Mouse (Mus musculus) liver, postnatal 0 days (tissue): ENCODE data around the gene Esyt1. TPM values are rescaled to one million over a fixed set of nuclear protein-coding genes. Genes with fewer than 3 reads are reported as not detected.
"Not testable (repeated sequence)": the region's sequence is repeated elsewhere in the genome, so short reads cannot be mapped to it uniquely, and the experiment has no call there.

Experiments
- ATAC-seq: fragments of 200-750 bp; cut with Nextera tagmentation; 2 replicates; pipeline ENCODE4 v1.8.0; 2017; ENCODE audit warnings: mild to moderate bottlenecking, moderate library complexity
- DNase-seq: peaks from one replicate; pipeline ENCODE4 v3.0.0-alpha.2; 2016
- H3K27ac ChIP-seq: fragments of 300-500 bp; sonication (generic); 2 replicates; pipeline ENCODE4 v1.5.1; 2014; ENCODE audit warnings: antibody characterized with exemption, moderate library complexity, mild to moderate bottlenecking, low read depth
- H3K27me3 ChIP-seq: fragments of 300-500 bp; sonication (generic); 2 replicates; pipeline ENCODE4 v1.6.1; 2014; ENCODE audit warnings: low read length, control low read depth, mixed read lengths; ENCODE audit not compliant: insufficient read depth
- H3K36me3 ChIP-seq: fragments of 300-500 bp; sonication (generic); replicated peaks from 2 replicates; pipeline ENCODE4 v1.6.1; 2014; ENCODE audit warnings: mild to moderate bottlenecking, control low read depth, low read length, moderate library complexity, mixed read lengths; ENCODE audit not compliant: insufficient read depth
- H3K4me1 ChIP-seq: fragments of 300-500 bp; sonication (generic); 2 replicates; pipeline ENCODE4 v1.6.1; 2014; ENCODE audit warnings: antibody characterized with exemption, mild to moderate bottlenecking, control low read depth; ENCODE audit not compliant: insufficient read depth
- H3K4me2 ChIP-seq: fragments of 300-500 bp; sonication (generic); 2 replicates; pipeline ENCODE4 v1.6.1; 2014; ENCODE audit warnings: low read depth, mild to moderate bottlenecking, low read length, moderate library complexity, mixed read lengths
- H3K4me3 ChIP-seq: fragments of 300-500 bp; sonication (generic); 2 replicates; pipeline ENCODE4 v1.5.1; 2014; ENCODE audit warnings: low read depth, low read length
- H3K9ac ChIP-seq: fragments of 300-500 bp; sonication (generic); replicated peaks from 2 replicates; pipeline ENCODE4 v1.6.1; 2014; ENCODE audit warnings: mild to moderate bottlenecking, moderate library complexity
- H3K9me3 ChIP-seq: fragments of 300-500 bp; sonication (generic); 2 replicates; pipeline ENCODE4 v1.6.1; 2016; ENCODE audit warnings: mild to moderate bottlenecking, control low read depth, low read length, mixed read lengths
- CTCF ChIP-seq: sonication (generic); IDR thresholded peaks from 2 replicates; pipeline ENCODE4 v1.5.1; 2016; ENCODE audit warnings: antibody characterized with exemption, low read depth
- EP300 ChIP-seq: IDR thresholded peaks from 2 replicates; pipeline ENCODE4 v1.6.1; 2016; ENCODE audit warnings: antibody characterized with exemption, low read depth, mild to moderate bottlenecking
- WGBS: fragments of 180-500 bp; shearing (Covaris S2); extraction: QIAGEN DNeasy Blood & Tissue Kit; methylation state at CpG from one replicate; pipeline ENCODE4 v1.1.7; 2014; ENCODE audit not compliant: insufficient replicate concordance; 5-methylcytosine and 5-hydroxymethylcytosine counted together
- polyA plus RNA-seq: library from polyadenylated mRNA; unstranded; fragments of >200 nt; fragmentation: Nextera tagmentation; extraction: Ambion mirVana; gene quantifications from 2 replicates; pipeline ENCODE4 v1.2.1, GENCODE M21; 2015

Gene Esyt1
- polyA plus RNA-seq, 1 experiment from 2014 or later: 7.6 TPM

GRCm38 (mm10) chr10:128492633-128493311 lies 32.9 kb downstream of the Esyt1 start:
- Histone ChIP-seq H3K36me3 (peaks cover 41% of the 10 kb centered on the region), H3K4me3 (peak overlapping the region; percentile 89), H3K27ac (peak overlapping the region; percentile 98), H3K9me3 (no peaks in the 10 kb centered on the region), H3K9ac (peak overlapping the region; percentile 91), H3K4me1 (peaks cover 23% of the 10 kb centered on the region), H3K27me3 (no peaks in the 10 kb centered on the region), H3K4me2 (peak overlapping the region; percentile 93)
- ATAC-seq: peak; percentile 16
- whole genome bisulfite sequencing: 23% methylated on average over 12 of the region's 12 CpGs
- DNase-seq: peak; percentile 62
- TF ChIP-seq CTCF: no peak
- no peak for TF ChIP-seq EP300

- H3K4me3 ChIP-seq: peak overlapping the region; percentile 89
- H3K9me3 ChIP-seq, ATAC-seq, H3K27me3 ChIP-seq, DNase-seq: not testable (repeated sequence)
- 0 out of 2 replicates have a peak overlapping the region, but pooled peaks have one; percentile 98 for H3K27ac ChIP-seq
- H3K36me3 ChIP-seq: peaks cover 48% of the 10 kb centered on the region
- peaks cover 23% of the 10 kb centered on the region for H3K4me1 ChIP-seq
- H3K9ac ChIP-seq: peak overlapping the region; percentile 91
- peak overlapping the region; percentile 93 for H3K4me2 ChIP-seq
- WGBS: 45% methylated on average over 8 of the region's 8 CpGs
Observed at GRCm38 (mm10) chr10:128492051-128492450, 33.6 kb downstream of the Esyt1 start.

GRCm38 (mm10) chr10:128491495-128491894 lies 34.2 kb downstream of the Esyt1 start:
- DNase-seq (no peak), ATAC-seq (no peak)
- H3K4me1 ChIP-seq: peaks cover 23% of the 10 kb centered on the region
- H3K27ac ChIP-seq: 0 out of 2 replicates have a peak overlapping the region, but pooled peaks have one; percentile 22
- H3K36me3 ChIP-seq: peaks cover 51% of the 10 kb centered on the region
- H3K27me3 ChIP-seq: no peaks in the 10 kb centered on the region
- no peaks in the 10 kb centered on the region for H3K9me3 ChIP-seq
- H3K9ac ChIP-seq: 0 out of 2 replicates have a peak overlapping the region, but pooled peaks have one; percentile 16
- H3K4me3 ChIP-seq: peak overlapping the region; percentile 89; the same call in 1 of the 2 replicates
- 60% methylated on average over 6 of the region's 6 CpGs for WGBS
- TF ChIP-seq CTCF (no peak), EP300 (no peak)
- peak overlapping the region; percentile 93 for H3K4me2 ChIP-seq

GRCm38 (mm10) chr10:128490912-128491311 lies 34.8 kb downstream of the Esyt1 start:
- Histone ChIP-seq H3K4me1 (peaks cover 23% of the 10 kb centered on the region), H3K9me3 (no peaks in the 10 kb centered on the region), H3K4me2 (no peak overlapping the region), H3K27ac (no peak overlapping the region), H3K27me3 (no peaks in the 10 kb centered on the region), H3K9ac (no peak overlapping the region), H3K4me3 (no peak overlapping the region), H3K36me3 (peaks cover 53% of the 10 kb centered on the region)
- DNase-seq (no peak), ATAC-seq (no peak)
- TF ChIP-seq EP300 (no peak), CTCF (no peak)
- WGBS: 60% methylated on average over 5 of the region's 5 CpGs

GRCm38 (mm10) chr10:128490232-128490631 lies 35.4 kb downstream of the Esyt1 start:
- H3K9me3 ChIP-seq: no peaks in the 10 kb centered on the region
- TF ChIP-seq CTCF (no peak), EP300 (no peak)
- H3K27me3 ChIP-seq: no peaks in the 10 kb centered on the region
- no peak for DNase-seq
- H3K4me2 ChIP-seq: no peak overlapping the region
- peaks cover 59% of the 10 kb centered on the region for H3K36me3 ChIP-seq
- WGBS: 72% methylated on average over 5 of the region's 5 CpGs
- H3K27ac ChIP-seq: no peak overlapping the region
- no peak for ATAC-seq
- H3K9ac ChIP-seq: no peak overlapping the region
- H3K4me3 ChIP-seq: no peak overlapping the region
- H3K4me1 ChIP-seq: peaks cover 20% of the 10 kb centered on the region

GRCm38 (mm10) chr10:128489785-128490184 lies 35.9 kb downstream of the Esyt1 start:
- H3K9me3 ChIP-seq: no peaks in the 10 kb centered on the region
- no peak for DNase-seq
- H3K4me2 ChIP-seq: no peak overlapping the region
- H3K4me3 ChIP-seq: no peak overlapping the region
- H3K9ac ChIP-seq: no peak overlapping the region
- H3K4me1 ChIP-seq: peaks cover 17% of the 10 kb centered on the region
- H3K27ac ChIP-seq: no peak overlapping the region
- H3K27me3 ChIP-seq: no peaks in the 10 kb centered on the region
- 76% methylated on average over 4 of the region's 4 CpGs for WGBS
- peaks cover 60% of the 10 kb centered on the region for H3K36me3 ChIP-seq
- no peak for ATAC-seq
- TF ChIP-seq CTCF: no peak
- TF ChIP-seq EP300: no peak
